Comparison of ENCODE assay signal across 9 mouse cellular contexts in genomic region chr17:49530215-49530614, GRCm38 (mm10). TPM values are rescaled to one million over a fixed set of nuclear protein-coding genes. Genes with fewer than 3 reads are reported as not detected.
A peak's percentile ranks its signal among the peaks of the same experiment; 100 is the strongest.
DNase-seq lines count a peak whose midpoint lies in the region; ATAC-seq lines count a peak whose summit lies in the region.
"Had no signal": no experiment of that assay in that cellular context is flagged by ENCODE, and none has a peak within 500 bp of the region (broad histone marks: within the 10 kb centered on the region; RNA-seq: fewer than 3 reads in every experiment).

No protein-coding gene starts in this region.

- peaks cover 16% of the 10 kb centered on the region; the same call in 1 of the 2 replicates for H3K4me1 ChIP-seq in hindbrain, embryonic 10.5 days (replicated peaks)
- peaks cover 7% of the 10 kb centered on the region; the same call in 1 of the 2 replicates for H3K4me1 ChIP-seq in hindbrain, embryonic 12.5 days
- H3K4me1 ChIP-seq: embryonic facial prominence, embryonic 12.5 days had no signal

- H3K27me3 ChIP-seq in hindbrain, embryonic 10.5 days (ENCODE audit: insufficient read depth, poor library complexity, severe bottlenecking) = no peaks in the 10 kb centered on the region
- H3K27me3 ChIP-seq in hindbrain, embryonic 12.5 days = no peaks in the 10 kb centered on the region
- H3K27me3 ChIP-seq: embryonic facial prominence, embryonic 12.5 days had no signal

- no peaks in the 10 kb centered on the region for H3K36me3 ChIP-seq in hindbrain, embryonic 10.5 days
- no peaks in the 10 kb centered on the region for H3K36me3 ChIP-seq in hindbrain, embryonic 12.5 days

- H3K27ac ChIP-seq in hindbrain, embryonic 10.5 days = no peak overlapping the region
- H3K27ac ChIP-seq in hindbrain, embryonic 12.5 days = no peak overlapping the region
- H3K27ac ChIP-seq: embryonic facial prominence, embryonic 12.5 days had no signal

- DNase-seq in hindbrain, embryonic 10.5 days (ENCODE audit: low spot score) = peak; percentile 55
- DNase-seq in 3134 (ENCODE audit: extremely low read depth, insufficient read length, low spot score) = peak; percentile 54
- DNase-seq in MN1 (ENCODE audit: low spot score) = peak; percentile 45
- DNase-seq in cerebellum, postnatal 36 days = peak; percentile 59 to 71
- peak; percentile 60 to 80 for DNase-seq in kidney, postnatal 25 days
- DNase-seq in retina, postnatal 1 day = peak; percentile 75
- no peak for DNase-seq in frontal cortex, postnatal 14 days (ENCODE audit: low spot score in 2 of 2)

- ATAC-seq in hindbrain, embryonic 12.5 days (ENCODE audit: low FRiP score) = no peak

- no peak overlapping the region for H3K4me3 ChIP-seq in hindbrain, embryonic 10.5 days
- no peak overlapping the region for H3K4me3 ChIP-seq in hindbrain, embryonic 12.5 days
- H3K4me3 ChIP-seq: embryonic facial prominence, embryonic 12.5 days had no signal

- H3K9me3 ChIP-seq in hindbrain, embryonic 10.5 days = no peaks in the 10 kb centered on the region
- H3K9me3 ChIP-seq in hindbrain, embryonic 12.5 days (replicated peaks) = no peaks in the 10 kb centered on the region
- H3K9me3 ChIP-seq: embryonic facial prominence, embryonic 12.5 days had no signal

- WGBS in hindbrain, embryonic 10.5 days = 20% methylated on average over 3 of the region's 3 CpGs
- WGBS in hindbrain, embryonic 12.5 days = 15% methylated on average over 3 of the region's 3 CpGs

- H3K4me2 ChIP-seq in hindbrain, embryonic 12.5 days (replicated peaks) = no peak overlapping the region
- H3K4me2 ChIP-seq: embryonic facial prominence, embryonic 12.5 days had no signal

- H3K9ac ChIP-seq in hindbrain, embryonic 12.5 days = no peak overlapping the region
- H3K9ac ChIP-seq: embryonic facial prominence, embryonic 12.5 days had no signal

RNA-seq across cellular contexts. Expression of gene Daam2, which starts 33.9 kb away (rescaled TPM):
- polyA plus RNA-seq in hindbrain, embryonic 10.5 days (2016; fragmentation: Nextera tagmentation; extraction: Ambion mirVana) = 2.2 and 2.6 TPM in 2 replicates
- 5.3 and 6.1 TPM in 2 replicates for polyA plus RNA-seq in hindbrain, embryonic 12.5 days (2016; fragmentation: Nextera tagmentation; extraction: Ambion mirVana)

Comparison
In these comparisons a context has a peak if more than half of its experiments do, and no peak if none do; other contexts are left out.
1. DNase-seq: peak in hindbrain, embryonic 10.5 days (single experiment), 3134 (single experiment), MN1 (single experiment), cerebellum, postnatal 36 days (2 of 2), kidney, postnatal 25 days (2 of 2) and retina, postnatal 1 day (single experiment); none in frontal cortex, postnatal 14 days (0 of 2).